Comparison of ENCODE assay signal across 8 mouse cellular contexts in genomic region chr16:33381614-33382245, GRCm38 (mm10). TPM values are rescaled to one million over a fixed set of nuclear protein-coding genes. Genes with fewer than 3 reads are reported as not detected.
DNase-seq lines count a peak whose midpoint lies in the region; ATAC-seq and TF ChIP-seq lines count a peak whose summit lies in the region.

No protein-coding gene starts in this region.

- H3K4me3 ChIP-seq in heart, adult 2 months = peak overlapping the region; percentile 69
- H3K4me3 ChIP-seq in heart, embryonic 15.5 days = peak overlapping the region; percentile 95
- peak overlapping the region; percentile 82 to 91 for H3K4me3 ChIP-seq in liver, embryonic 14.5 days (ENCODE audit: insufficient read depth in 1 of 2, low read depth in 2 of 2, low read length in 2 of 2)
- H3K4me3 ChIP-seq in stomach, postnatal 0 days (ENCODE audit: low read depth, low read length) = peak overlapping the region; percentile 82

- peak overlapping the region; percentile 80 for H3K4me2 ChIP-seq in heart, embryonic 15.5 days
- peak overlapping the region; percentile 76 for H3K4me2 ChIP-seq in liver, embryonic 14.5 days (ENCODE audit: low read depth)
- H3K4me2 ChIP-seq in stomach, postnatal 0 days (replicated peaks; ENCODE audit: low read depth) = peak overlapping the region; percentile 82

- H3K36me3 ChIP-seq in heart, adult 2 months (ENCODE audit: control insufficient read depth, insufficient read depth, low read length) = peaks cover 2% of the 10 kb centered on the region
- H3K36me3 ChIP-seq in heart, embryonic 15.5 days = no peaks in the 10 kb centered on the region
- no peaks in the 10 kb centered on the region for H3K36me3 ChIP-seq in liver, embryonic 14.5 days (replicated peaks; ENCODE audit: control insufficient read depth, insufficient read depth, low read depth)
- H3K36me3 ChIP-seq in stomach, postnatal 0 days (ENCODE audit: control insufficient read depth, insufficient read depth, low read length) = no peaks in the 10 kb centered on the region

- no peaks in the 10 kb centered on the region for H3K27me3 ChIP-seq in heart, adult 2 months (ENCODE audit: control insufficient read depth, insufficient read depth, low read length)
- H3K27me3 ChIP-seq in heart, embryonic 15.5 days = no peaks in the 10 kb centered on the region
- H3K27me3 ChIP-seq in liver, embryonic 14.5 days (ENCODE audit: control insufficient read depth, insufficient read depth, low read length) = no peaks in the 10 kb centered on the region
- no peaks in the 10 kb centered on the region for H3K27me3 ChIP-seq in stomach, postnatal 0 days (ENCODE audit: control insufficient read depth, insufficient read depth, low read length)

- TF ChIP-seq POLR2A in heart, adult 2 months (IDR thresholded peaks at IDR 0.05; ENCODE audit: insufficient read depth, low read depth, low read length) = no peak

- H3K27ac ChIP-seq in heart, adult 2 months = peak overlapping the region; percentile 93
- H3K27ac ChIP-seq in heart, embryonic 15.5 days = peak overlapping the region; percentile 94
- H3K27ac ChIP-seq in liver, embryonic 14.5 days = peak overlapping the region; percentile 11
- peak overlapping the region; percentile 97 for H3K27ac ChIP-seq in stomach, postnatal 0 days (replicated peaks)

- TF ChIP-seq CTCF in heart, adult 2 months (IDR thresholded peaks at IDR 0.05) = no peak
- TF ChIP-seq CTCF in liver, embryonic 14.5 days (IDR thresholded peaks at IDR 0.05; ENCODE audit: low read depth) = no peak
- no peak for TF ChIP-seq CTCF in stomach, postnatal 0 days (IDR thresholded peaks at IDR 0.05; ENCODE audit: low read depth)

- H3K4me1 ChIP-seq in heart, adult 2 months (ENCODE audit: control insufficient read depth, insufficient read depth, low read length) = peaks cover 5% of the 10 kb centered on the region
- H3K4me1 ChIP-seq in heart, embryonic 15.5 days (replicated peaks) = peaks cover 24% of the 10 kb centered on the region
- H3K4me1 ChIP-seq in liver, embryonic 14.5 days (replicated peaks; ENCODE audit: control insufficient read depth in 2 of 2, insufficient read depth in 2 of 2, low read length in 1 of 2) = peaks cover 0 to 11% of the 10 kb centered on the region in 2 experiments; a peak in 3 of 4 replicates
- no peaks in the 10 kb centered on the region; the same call in 1 of the 2 replicates for H3K4me1 ChIP-seq in stomach, postnatal 0 days (replicated peaks; ENCODE audit: control insufficient read depth, insufficient read depth)

- 2% methylated on average over 18 of the region's 18 CpGs for WGBS in heart, adult 2 months
- 1% methylated on average over 18 of the region's 18 CpGs for WGBS in heart, embryonic 15.5 days
- 3% methylated on average over 18 of the region's 18 CpGs for WGBS in liver, embryonic 14.5 days (ENCODE audit: insufficient replicate concordance)
- 1% methylated on average over 18 of the region's 18 CpGs for WGBS in stomach, postnatal 0 days

- H3K9me3 ChIP-seq in heart, embryonic 15.5 days (replicated peaks) = no peaks in the 10 kb centered on the region
- H3K9me3 ChIP-seq in liver, embryonic 14.5 days (ENCODE audit: control insufficient read depth, low read length) = no peaks in the 10 kb centered on the region
- no peaks in the 10 kb centered on the region for H3K9me3 ChIP-seq in stomach, postnatal 0 days (ENCODE audit: control insufficient read depth, low read length)

- H3K79me2 ChIP-seq in heart, adult 2 months (replicated peaks; ENCODE audit: control insufficient read depth, insufficient read depth, low read length) = peaks cover 14% of the 10 kb centered on the region

- no peak for TF ChIP-seq EP300 in heart, adult 2 months (IDR thresholded peaks at IDR 0.05; ENCODE audit: insufficient read depth, low read depth, low read length)
- TF ChIP-seq EP300 in liver, embryonic 14.5 days (IDR thresholded peaks at IDR 0.05; ENCODE audit: low read depth) = no peak
- no peak for TF ChIP-seq EP300 in stomach, postnatal 0 days (optimal IDR thresholded peaks at IDR 0.05)

- ATAC-seq in heart, embryonic 15.5 days (replicated peaks; ENCODE audit: insufficient number of reproducible peaks, insufficient read depth, low FRiP score, low read depth) = no peak
- ATAC-seq in liver, embryonic 14.5 days (ENCODE audit: insufficient read depth) = no peak
- ATAC-seq in stomach, postnatal 0 days (ENCODE audit: low FRiP score, low TSS enrichment) = no peak

- intact Hi-C loops in heart, adult 2 months (cut with DNase I) = loop anchor here (5.0 kb wide), 2 partner anchors 101 to 199 kb away; no protein-coding TSS in a partner anchor
- intact Hi-C loops in heart, postnatal 25 days (cut with DNase I) = loop anchor here (2.0 to 10.0 kb wide), 3 partner anchors 19 to 363 kb away; no protein-coding TSS in a partner anchor

- H3K9ac ChIP-seq in heart, adult 2 months (ENCODE audit: low read depth, low read length) = peak overlapping the region; percentile 96
- H3K9ac ChIP-seq in heart, embryonic 15.5 days = peak overlapping the region; percentile 97
- H3K9ac ChIP-seq in liver, embryonic 14.5 days (replicated peaks) = peak overlapping the region; percentile 84
- H3K9ac ChIP-seq in stomach, postnatal 0 days (ENCODE audit: low read length) = peak overlapping the region; percentile 99

- no peak for DNase-seq in heart, adult 2 months
- no peak for DNase-seq in heart, postnatal 25 days (ENCODE audit: low spot score)
- peak; percentile 29 for DNase-seq in thymus, postnatal 0 days (ENCODE audit: low spot score)
- no peak for DNase-seq in thymus, postnatal 14 days
- DNase-seq in liver, embryonic 14.5 days (ENCODE audit: low read depth in 3 of 3, low spot score in 3 of 3) = no peak
- DNase-seq in stomach, postnatal 0 days (ENCODE audit: low spot score) = no peak
- DNase-seq in urinary bladder, postnatal 4 days (ENCODE audit: low spot score in 2 of 2) = no peak

RNA-seq across cellular contexts. Expression of gene Zfp148, which starts 1.1 kb away (rescaled TPM):
- total RNA-seq in heart, adult 2 months (2021) = 10 to 100 TPM; 37.9 to 40.9 TPM
- polyA plus RNA-seq in heart, adult 2 months (2012; rRNA removed) = 6.1 and 12.3 TPM in 2 replicates
- 10 to 100 TPM; 36.1 to 38.0 TPM for total RNA-seq in heart, postnatal 25 days (2021)
- 55.0 and 59.5 TPM in 2 replicates for polyA plus RNA-seq in thymus, postnatal 0 days (2015; fragmentation: Nextera tagmentation; extraction: Ambion mirVana)
- polyA plus RNA-seq in heart, embryonic 15.5 days (2015; fragmentation: Nextera tagmentation; extraction: Ambion mirVana) = 38.0 and 41.0 TPM in 2 replicates
- 2.3 and 3.8 TPM in 2 replicates for polyA plus RNA-seq in liver, embryonic 14.5 days (2012; rRNA removed)
- 10.6 and 11.2 TPM in 2 replicates for polyA plus RNA-seq in liver, embryonic 14.5 days (2014; fragmentation: Nextera tagmentation; extraction: Ambion mirVana)
- 23.4 and 25.1 TPM in 2 replicates for polyA plus RNA-seq in stomach, postnatal 0 days (2015; fragmentation: Nextera tagmentation; extraction: Ambion mirVana)

Comparison
In these comparisons a context has a peak if more than half of its experiments do, and no peak if none do; other contexts are left out.
1. H3K27ac ChIP-seq: peak in every context shown above with its lines; median percentile 97 in stomach, postnatal 0 days; 94 in heart, embryonic 15.5 days; 93 in heart, adult 2 months; 11 in liver, embryonic 14.5 days.